Mouse (Mus musculus) liver, embryonic 13.5 days (tissue): ENCODE results near the gene Lmna. TPM values are rescaled to one million over a fixed set of nuclear protein-coding genes. Genes with fewer than 3 reads are reported as not detected.

Experiments used
- ATAC-seq: fragments of 200-750 bp; cut with Nextera tagmentation; 2 replicates; pipeline ENCODE4 v1.8.0; 2017; ENCODE audit warnings: low read depth, mild to moderate bottlenecking, moderate number of reproducible peaks, moderate library complexity
- DNase-seq: peaks from one replicate; pipeline ENCODE4 v3.0.0; 2022
- H3K27ac ChIP-seq: fragments of 300-500 bp; sonication (generic); 2 replicates; pipeline ENCODE4 v1.5.1; 2015; ENCODE audit warnings: moderate library complexity, mild to moderate bottlenecking, inconsistent platforms
- H3K27me3 ChIP-seq: fragments of 300-500 bp; sonication (generic); 2 replicates; pipeline ENCODE4 v1.6.1; 2015; ENCODE audit warnings: mild to moderate bottlenecking, inconsistent platforms
- H3K36me3 ChIP-seq: fragments of 300-500 bp; sonication (generic); 2 replicates; pipeline ENCODE4 v1.6.1; 2015; ENCODE audit warnings: mild to moderate bottlenecking, inconsistent platforms
- H3K4me1 ChIP-seq: fragments of 300-500 bp; sonication (generic); replicated peaks from 2 replicates; pipeline ENCODE4 v1.6.1; 2015; ENCODE audit warnings: inconsistent platforms
- H3K4me2 ChIP-seq: fragments of 300-500 bp; sonication (generic); 2 replicates; pipeline ENCODE4 v1.6.1; 2015; ENCODE audit warnings: inconsistent platforms, mild to moderate bottlenecking, moderate library complexity
- H3K4me3 ChIP-seq: fragments of 300-500 bp; sonication (generic); replicated peaks from 2 replicates; pipeline ENCODE4 v1.5.1; 2015; ENCODE audit warnings: mild to moderate bottlenecking, inconsistent platforms
- H3K9ac ChIP-seq: fragments of 300-500 bp; sonication (generic); 2 replicates; pipeline ENCODE4 v1.6.1; 2015; ENCODE audit warnings: mild to moderate bottlenecking, inconsistent platforms
- H3K9me3 ChIP-seq: fragments of 300-500 bp; sonication (generic); replicated peaks from 2 replicates; pipeline ENCODE4 v1.6.1; 2016; ENCODE audit warnings: inconsistent platforms
- WGBS: fragments of 180-500 bp; shearing (Covaris S2); methylation state at CpG from one replicate; pipeline ENCODE4 v1.1.7; 2015; ENCODE audit not compliant: insufficient replicate concordance; 5-methylcytosine and 5-hydroxymethylcytosine counted together
- polyA plus RNA-seq: library from polyadenylated mRNA; unstranded; fragments of >200 nt; fragmentation: Nextera tagmentation; extraction: Ambion mirVana; gene quantifications from 2 replicates; pipeline ENCODE4 v1.2.1, GENCODE M21; 2015

Gene Lmna
- polyA plus RNA-seq, 1 experiment from 2014 or later, result 165 TPM

- no peak for DNase-seq
- ATAC-seq, result no peak
- Histone ChIP-seq H3K4me1 (peaks cover 53% of the 10 kb centered on the region), H3K4me2 (no peak overlapping the region), H3K27ac (no peak overlapping the region), H3K4me3 (no peak overlapping the region), H3K27me3 (peaks cover 79% of the 10 kb centered on the region), H3K36me3 (peaks cover 6% of the 10 kb centered on the region; the same call in 1 of the 2 replicates), H3K9ac (no peak overlapping the region), H3K9me3 (no peaks in the 10 kb centered on the region)
- WGBS, result 58% methylated on average over 6 of the region's 6 CpGs
Observed at GRCm38 (mm10) chr3:88452716-88453115, 57.0 kb downstream of the Lmna start.

DNA sequence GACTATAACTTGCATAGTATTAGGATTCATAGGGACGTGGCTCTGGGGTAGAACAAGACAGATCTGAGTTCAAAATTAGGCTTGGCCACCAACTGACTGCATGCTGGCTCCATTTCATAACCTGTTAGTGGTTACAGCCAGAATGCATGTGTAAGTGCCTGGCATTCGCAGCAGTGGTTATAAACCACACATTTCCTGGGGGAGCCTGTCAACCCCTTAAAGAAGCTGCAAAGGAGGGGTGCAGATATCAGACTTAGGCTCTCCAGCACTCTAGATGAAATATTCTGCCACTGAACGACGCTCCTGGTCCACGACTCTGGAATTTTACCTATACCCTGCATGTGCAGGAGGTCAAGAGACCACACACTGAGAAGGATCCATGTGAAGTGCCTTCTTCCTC lies 57.5 kb downstream of the Lmna start:
- no peak for DNase-seq
- Histone ChIP-seq H3K9ac (no peak overlapping the region), H3K4me2 (no peak overlapping the region), H3K9me3 (no peaks in the 10 kb centered on the region), H3K27ac (no peak overlapping the region), H3K4me3 (no peak overlapping the region), H3K36me3 (peaks cover 6% of the 10 kb centered on the region; the same call in 1 of the 2 replicates), H3K27me3 (peaks cover 75% of the 10 kb centered on the region), H3K4me1 (peaks cover 54% of the 10 kb centered on the region)
- 50% methylated on average over 5 of the region's 5 CpGs for WGBS
- no peak for ATAC-seq

DNA sequence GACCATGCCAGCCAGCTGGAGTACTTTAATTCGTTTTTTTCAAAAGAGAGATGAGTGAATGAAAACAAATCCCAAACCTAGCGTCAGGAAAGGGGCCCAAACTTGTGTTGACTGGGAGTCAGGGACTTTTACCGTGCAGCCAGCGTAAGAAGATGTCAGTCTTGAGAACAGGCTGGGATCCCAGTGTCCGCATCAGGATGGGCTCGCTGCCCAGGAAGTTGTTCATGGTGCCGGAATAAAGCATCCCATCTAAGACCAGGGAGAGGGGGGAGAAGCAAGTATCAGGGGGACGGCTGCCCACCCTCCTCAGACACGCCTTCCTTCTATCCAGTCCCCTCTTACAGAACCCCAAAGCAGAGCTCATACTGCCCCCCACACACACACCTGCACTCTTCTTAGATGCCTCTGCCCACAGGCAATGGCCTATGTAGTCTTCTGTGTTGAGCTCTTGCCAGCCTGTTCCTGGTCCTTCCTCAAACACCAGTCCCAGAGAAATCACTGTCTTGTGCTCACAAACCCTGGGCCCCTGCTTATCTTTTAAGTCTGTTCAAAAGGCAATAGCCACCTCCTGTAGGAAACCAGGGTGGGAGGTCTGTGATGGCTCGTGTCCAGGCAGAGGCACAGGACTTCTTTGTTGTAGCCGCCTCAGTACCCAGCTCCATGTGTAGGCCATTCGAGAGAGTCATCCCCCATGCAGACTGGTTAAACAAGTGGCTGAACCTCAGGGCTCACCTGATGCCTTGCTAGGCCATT lies 59.2 kb downstream of the Lmna start:
- Histone ChIP-seq H3K27ac (no peak overlapping the region), H3K9me3 (no peaks in the 10 kb centered on the region), H3K9ac (no peak overlapping the region), H3K4me2 (no peak overlapping the region), H3K27me3 (peaks cover 65% of the 10 kb centered on the region), H3K36me3 (peaks cover 6% of the 10 kb centered on the region; the same call in 1 of the 2 replicates), H3K4me1 (peaks cover 46% of the 10 kb centered on the region), H3K4me3 (no peak overlapping the region)
- WGBS, result 64% methylated on average over 12 of the region's 12 CpGs
- DNase-seq, result no peak
- ATAC-seq, result no peak

DNA sequence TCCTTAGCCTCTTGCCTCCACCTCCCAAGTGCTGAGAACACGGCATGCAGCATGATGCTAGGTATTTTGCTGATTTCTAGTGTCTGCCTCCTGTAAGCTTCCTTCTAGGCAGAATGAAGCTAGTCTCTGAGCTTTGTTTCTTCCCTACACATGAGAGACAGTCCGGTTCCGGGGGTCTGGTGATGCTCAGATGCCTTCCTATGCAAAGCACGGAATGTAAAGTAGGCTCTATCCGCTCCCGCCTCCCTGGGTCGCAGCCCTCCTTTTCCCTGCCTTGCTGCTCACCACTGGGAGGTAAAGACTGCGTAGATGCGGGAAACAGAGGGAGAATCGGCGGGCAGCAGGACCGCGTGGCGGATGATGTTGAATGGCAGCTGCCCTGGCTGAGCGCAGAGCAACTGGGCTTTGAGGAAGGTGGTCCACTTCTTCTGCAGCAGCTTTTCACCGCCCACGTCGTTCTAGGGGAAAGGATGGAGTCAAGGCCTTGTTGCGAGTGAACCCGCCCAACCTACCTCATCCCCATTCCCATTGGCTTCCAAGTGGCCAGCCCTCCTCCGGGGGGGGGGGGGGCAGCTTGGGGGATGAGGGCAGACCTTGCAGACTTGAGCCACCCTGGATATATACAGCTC lies 60.2 kb downstream of the Lmna start:
- DNase-seq (no peak), ATAC-seq (no peak)
- H3K4me1 ChIP-seq, result peaks cover 35% of the 10 kb centered on the region
- no peak overlapping the region for H3K9ac ChIP-seq
- peaks cover 64% of the 10 kb centered on the region for H3K27me3 ChIP-seq
- H3K27ac ChIP-seq, result no peak overlapping the region
- peak overlapping the region; percentile 28; the same call in 1 of the 2 replicates for H3K4me2 ChIP-seq
- no peak overlapping the region for H3K4me3 ChIP-seq
- H3K36me3 ChIP-seq, result peaks cover 6% of the 10 kb centered on the region; the same call in 1 of the 2 replicates
- H3K9me3 ChIP-seq, result no peaks in the 10 kb centered on the region
- WGBS, result 19% methylated on average over 21 of the region's 21 CpGs

GRCm38 (mm10) chr3:88448443-88448842 lies 61.3 kb downstream of the Lmna start:
- peaks cover 56% of the 10 kb centered on the region for H3K27me3 ChIP-seq
- no peak overlapping the region for H3K4me2 ChIP-seq
- H3K36me3 ChIP-seq, result peaks cover 6% of the 10 kb centered on the region; the same call in 1 of the 2 replicates
- DNase-seq, result no peak
- no peak overlapping the region for H3K4me3 ChIP-seq
- H3K27ac ChIP-seq, result peak overlapping the region; percentile 14; the same call in 1 of the 2 replicates
- 57% methylated on average over 8 of the region's 8 CpGs for WGBS
- no peak for ATAC-seq
- no peaks in the 10 kb centered on the region for H3K9me3 ChIP-seq
- no peak overlapping the region for H3K9ac ChIP-seq
- H3K4me1 ChIP-seq, result peaks cover 36% of the 10 kb centered on the region

DNA sequence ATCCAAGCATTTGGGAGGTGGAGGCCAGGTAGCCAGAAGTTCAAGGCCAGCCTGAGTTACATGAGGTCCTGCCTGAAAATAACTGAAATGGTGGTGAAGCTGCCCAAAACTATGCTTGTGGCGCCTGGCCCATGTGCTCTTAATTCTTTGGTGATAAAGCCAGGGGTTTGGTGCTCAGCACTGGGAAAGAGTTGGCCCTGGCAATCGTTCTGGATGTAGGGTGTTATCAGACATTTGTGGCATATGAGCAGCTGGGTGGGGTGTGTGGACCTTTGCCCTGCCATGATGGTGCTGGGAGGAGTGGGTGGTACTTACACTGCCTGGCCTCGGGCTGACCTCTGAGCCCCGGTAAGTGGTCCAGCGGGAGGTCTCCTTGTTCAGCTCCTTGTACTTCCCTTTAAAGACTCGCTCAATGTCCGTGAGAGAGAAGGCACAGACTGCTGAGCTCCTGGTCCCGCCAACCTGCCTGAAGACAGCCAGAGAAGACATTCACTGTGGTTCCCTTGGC lies 62.0 kb downstream of the Lmna start:
- Histone ChIP-seq H3K27ac (0 out of 2 replicates have a peak overlapping the region, but pooled peaks have one; percentile 14), H3K9me3 (no peaks in the 10 kb centered on the region), H3K4me3 (no peak overlapping the region), H3K27me3 (peaks cover 49% of the 10 kb centered on the region), H3K4me2 (no peak overlapping the region), H3K4me1 (peaks cover 33% of the 10 kb centered on the region), H3K36me3 (peaks cover 6% of the 10 kb centered on the region; the same call in 1 of the 2 replicates), H3K9ac (0 out of 2 replicates have a peak overlapping the region, but pooled peaks have one; percentile 19)
- DNase-seq (no peak), ATAC-seq (no peak)
- 47% methylated on average over 8 of the region's 8 CpGs for WGBS

- ATAC-seq (no peak), DNase-seq (no peak)
- Histone ChIP-seq H3K9ac (no peak overlapping the region), H3K4me2 (no peak overlapping the region), H3K27me3 (peaks cover 42% of the 10 kb centered on the region), H3K4me3 (no peak overlapping the region), H3K27ac (no peak overlapping the region), H3K9me3 (no peaks in the 10 kb centered on the region), H3K36me3 (no peaks in the 10 kb centered on the region), H3K4me1 (peaks cover 33% of the 10 kb centered on the region)
- WGBS, result 33% methylated on average over 8 of the region's 8 CpGs
Observed at GRCm38 (mm10) chr3:88446471-88447123, 63.2 kb downstream of the Lmna start.

GRCm38 (mm10) chr3:88442888-88443287 lies 66.9 kb downstream of the Lmna start:
- WGBS, result 40% methylated on average over 7 of the region's 7 CpGs
- no peak for DNase-seq
- Histone ChIP-seq H3K9me3 (no peaks in the 10 kb centered on the region), H3K4me1 (peaks cover 34% of the 10 kb centered on the region), H3K4me2 (no peak overlapping the region), H3K27me3 (peaks cover 41% of the 10 kb centered on the region), H3K27ac (no peak overlapping the region), H3K36me3 (no peaks in the 10 kb centered on the region), H3K4me3 (no peak overlapping the region), H3K9ac (no peak overlapping the region)
- ATAC-seq, result peak; percentile 56; the same call in 1 of the 2 replicates

GRCm38 (mm10) chr3:88442488-88442887 lies 67.3 kb downstream of the Lmna start:
- 70% methylated on average over 12 of the region's 12 CpGs for WGBS
- Histone ChIP-seq H3K9me3 (no peaks in the 10 kb centered on the region), H3K4me1 (peaks cover 34% of the 10 kb centered on the region), H3K27ac (no peak overlapping the region), H3K4me3 (no peak overlapping the region), H3K9ac (no peak overlapping the region), H3K4me2 (no peak overlapping the region), H3K27me3 (peaks cover 43% of the 10 kb centered on the region), H3K36me3 (no peaks in the 10 kb centered on the region)
- DNase-seq (no peak), ATAC-seq (no peak)

GRCm38 (mm10) chr3:88440500-88441381 lies 69.0 kb downstream of the Lmna start:
- peak overlapping the region; percentile 29 for H3K9ac ChIP-seq

More at GRCm38 (mm10) chr3:88440500-88441381, 69.0 kb downstream of the Lmna start:
- ATAC-seq (no peak), DNase-seq (no peak)
- Histone ChIP-seq H3K4me2 (peak overlapping the region; percentile 44), H3K27me3 (peaks cover 55% of the 10 kb centered on the region), H3K27ac (no peak overlapping the region), H3K36me3 (no peaks in the 10 kb centered on the region), H3K4me1 (peaks cover 42% of the 10 kb centered on the region), H3K4me3 (peak overlapping the region; percentile 10; the same call in 1 of the 2 replicates), H3K9me3 (no peaks in the 10 kb centered on the region)
- 13% methylated on average over 27 of the region's 27 CpGs for WGBS
